Mouse (Mus musculus) liver, adult 2 months (tissue): Measurements from ENCODE around the gene Syt1.

Source experiments
- CTCF ChIP-seq: fragments of 200-500 bp; IDR thresholded peaks from 2 replicates; pipeline ENCODE4 v1.5.1; 2011; ENCODE audit warnings: low read depth, low read length, control low read depth
- POLR2A ChIP-seq: fragments of 200-500 bp; IDR thresholded peaks from 2 replicates; pipeline ENCODE4 v1.6.1; 2011; ENCODE audit warnings: low read length, control low read depth; ENCODE audit not compliant: insufficient read depth; ENCODE audit errors: extremely low read depth

DNA sequence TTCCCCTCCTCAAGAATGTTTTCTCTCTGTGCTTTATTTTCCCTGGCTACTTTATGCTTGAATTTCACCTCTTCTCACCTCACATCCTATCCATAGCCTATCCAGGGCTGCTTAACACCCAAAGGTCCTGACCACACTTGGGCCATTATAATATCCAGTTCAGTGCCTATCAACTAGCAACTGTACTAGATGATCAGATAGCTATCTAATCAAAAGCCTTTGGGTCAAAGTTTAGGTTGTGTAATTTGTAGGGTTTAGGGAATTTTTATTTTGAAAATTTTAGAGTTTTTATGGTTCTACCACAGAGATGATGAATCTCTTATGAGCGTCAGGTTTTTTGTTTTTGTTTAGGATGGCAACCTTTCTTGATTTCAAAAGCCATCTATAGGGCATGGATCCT, 125.0 kb downstream of the Syt1 start:
- TF ChIP-seq CTCF = no peak
- TF ChIP-seq POLR2A = no peak
